Mouse (Mus musculus) midbrain, embryonic 10.5 days (tissue): ENCODE data around the gene Kctd11. TPM values are rescaled to one million over a fixed set of nuclear protein-coding genes. Genes with fewer than 3 reads are reported as not detected.
A peak's percentile ranks its signal among the peaks of the same experiment; 100 is the strongest.

Experiments
- DNase-seq: peaks from one replicate; pipeline ENCODE4 v3.0.0-alpha.2; 2017; ENCODE audit warnings: low spot score
- H3K27ac ChIP-seq: fragments of 300-500 bp; sonication (generic); replicated peaks from 2 replicates; pipeline ENCODE4 v1.5.1; 2016; ENCODE audit warnings: mild to moderate bottlenecking
- H3K27me3 ChIP-seq: fragments of 300-500 bp; sonication (generic); 2 replicates; pipeline ENCODE4 v1.6.1; 2016; ENCODE audit warnings: low read depth, mild to moderate bottlenecking; ENCODE audit not compliant: poor library complexity, severe bottlenecking
- H3K36me3 ChIP-seq: fragments of 300-500 bp; sonication (generic); 2 replicates; pipeline ENCODE4 v1.6.1; 2016; ENCODE audit warnings: mild to moderate bottlenecking, moderate library complexity
- H3K4me1 ChIP-seq: fragments of 300-500 bp; sonication (generic); 2 replicates; pipeline ENCODE4 v1.6.1; 2016
- H3K4me3 ChIP-seq: fragments of 300-500 bp; sonication (generic); 2 replicates; pipeline ENCODE4 v1.5.1; 2016; ENCODE audit warnings: mild to moderate bottlenecking, moderate library complexity
- H3K9me3 ChIP-seq: fragments of 300-500 bp; sonication (generic); replicated peaks from 2 replicates; pipeline ENCODE4 v1.6.1; 2016; ENCODE audit warnings: mild to moderate bottlenecking
- WGBS: fragments of 180-500 bp; shearing (Covaris S2); methylation state at CpG from one replicate; pipeline ENCODE4 v1.1.7; 2016; 5-methylcytosine and 5-hydroxymethylcytosine counted together
- microRNA-seq: library from miRNA; unstranded; fragments of <30 nt; microRNA quantifications from one replicate; pipeline ENCODE4, GENCODE M21; 2017
- polyA plus RNA-seq: library from polyadenylated mRNA; unstranded; fragments of >200 nt; fragmentation: Nextera tagmentation; extraction: Ambion mirVana; gene quantifications from 2 replicates; pipeline ENCODE4 v1.2.1, GENCODE M21; 2016

Kctd11 gene
- polyA plus RNA-seq, 1 experiment from 2014 or later: 7.0 TPM

- no peaks in the 10 kb centered on the region for H3K9me3 ChIP-seq
- peaks cover 44% of the 10 kb centered on the region for H3K27me3 ChIP-seq
- H3K4me3 ChIP-seq: peak overlapping the region; percentile 86
- peaks cover 72% of the 10 kb centered on the region for H3K4me1 ChIP-seq
- peak overlapping the region; percentile 93 for H3K27ac ChIP-seq
- 69% methylated on average over 8 of the region's 8 CpGs for whole genome bisulfite sequencing
- no peak for DNase-seq
- H3K36me3 ChIP-seq: peaks cover 45% of the 10 kb centered on the region
Measured at GRCm38 (mm10) chr11:69833554-69833953, 47.7 kb downstream of the Kctd11 start.

- no peak for DNase-seq
- H3K27ac ChIP-seq: no peak overlapping the region
- H3K9me3 ChIP-seq: peaks cover 4% of the 10 kb centered on the region; the same call in 1 of the 2 replicates
- peaks cover 17% of the 10 kb centered on the region for H3K27me3 ChIP-seq
- H3K4me1 ChIP-seq: peaks cover 32% of the 10 kb centered on the region
- 69% methylated on average over 5 of the region's 5 CpGs for WGBS
- peaks cover 90% of the 10 kb centered on the region for H3K36me3 ChIP-seq
- no peak overlapping the region for H3K4me3 ChIP-seq
Measured at GRCm38 (mm10) chr11:69828832-69829231, 52.4 kb downstream of the Kctd11 start.

Small RNA genes within 50 kb of the gene (microRNA-seq; reads per million reads assigned to microRNA genes)
- gene Mir6924: not detected

Other genes with a start within 250 kb of the Kctd11 start
- 36.2 and 39.1 TPM in 2 replicates for gene Fxr2, start 248.4 kb downstream of the Kctd11 start, polyA plus RNA-seq
- 0.16 TPM in 1 of 2 replicates, not detected in the other for gene Sox15, start 226.1 kb downstream of the Kctd11 start, polyA plus RNA-seq
- 85.1 and 86.2 TPM in 2 replicates for gene Mpdu1, start 218.8 kb downstream of the Kctd11 start, polyA plus RNA-seq
- gene Cd68, start 215.3 kb downstream of the Kctd11 start, polyA plus RNA-seq: 7.0 and 7.4 TPM in 2 replicates
- 710 and 716 TPM in 2 replicates for gene Eif4a1, start 209.0 kb downstream of the Kctd11 start, polyA plus RNA-seq
- gene Senp3, start 199.3 kb downstream of the Kctd11 start, polyA plus RNA-seq: 112 and 114 TPM in 2 replicates
- gene Tnfsf13, start 195.6 kb downstream of the Kctd11 start, polyA plus RNA-seq: 0.11 and 0.30 TPM in 2 replicates
- 1.2 and 1.4 TPM in 2 replicates for gene Tnfsf12, start 185.6 kb downstream of the Kctd11 start, polyA plus RNA-seq
- gene Tnfsfm13, start 185.3 kb downstream of the Kctd11 start, polyA plus RNA-seq: 1.0 and 1.3 TPM in 2 replicates
- gene Polr2a, start 122.8 kb downstream of the Kctd11 start, polyA plus RNA-seq: 25.6 and 32.2 TPM in 2 replicates
- 0.09 TPM in 1 of 2 replicates, not detected in the other for gene Slc35g3, start 119.4 kb downstream of the Kctd11 start, polyA plus RNA-seq
- gene Zbtb4, start 115.5 kb downstream of the Kctd11 start, polyA plus RNA-seq: 0.64 and 0.91 TPM in 2 replicates
- 1.1 TPM in 2 replicates for gene Chrnb1, start 85.5 kb downstream of the Kctd11 start, polyA plus RNA-seq
- 1.0 and 1.4 TPM in 2 replicates for gene Fgf11, start 79.5 kb downstream of the Kctd11 start, polyA plus RNA-seq
- gene Tmem102, start 75.8 kb downstream of the Kctd11 start, polyA plus RNA-seq: 0.90 and 0.99 TPM in 2 replicates
- not detected in 2 replicates for gene Gm39566, start 66.1 kb downstream of the Kctd11 start, polyA plus RNA-seq
- not detected in 2 replicates for gene Spem2, start 62.9 kb downstream of the Kctd11 start, polyA plus RNA-seq
- gene Spem1, start 59.2 kb downstream of the Kctd11 start, polyA plus RNA-seq: 0.12 and 0.19 TPM in 2 replicates
- 6.1 and 8.6 TPM in 2 replicates for gene Nlgn2, start 43.6 kb downstream of the Kctd11 start, polyA plus RNA-seq
- 345 and 346 TPM in 2 replicates for gene Tmem256, start 42.9 kb downstream of the Kctd11 start, polyA plus RNA-seq
- 70.4 and 81.8 TPM in 2 replicates for gene Plscr3, start 35.0 kb downstream of the Kctd11 start, polyA plus RNA-seq
- 0.41 and 0.44 TPM in 2 replicates for gene Tnk1, start 22.7 kb downstream of the Kctd11 start, polyA plus RNA-seq
- not detected in 2 replicates for gene Tmem95, start 3.4 kb downstream of the Kctd11 start, polyA plus RNA-seq
- gene Acap1, start 14.1 kb upstream of the Kctd11 start, polyA plus RNA-seq: 1.0 and 1.2 TPM in 2 replicates
- gene 2810408A11Rik, start 19.6 kb upstream of the Kctd11 start, polyA plus RNA-seq: 14.8 and 20.5 TPM in 2 replicates
- 12.8 and 14.3 TPM in 2 replicates for gene Neurl4, start 19.7 kb upstream of the Kctd11 start, polyA plus RNA-seq
- gene Gps2, start 32.5 kb upstream of the Kctd11 start, polyA plus RNA-seq: 98.4 and 111 TPM in 2 replicates
- gene Eif5a, start 40.6 kb upstream of the Kctd11 start, polyA plus RNA-seq: 2,258 and 2,701 TPM in 2 replicates
- 2.4 and 2.8 TPM in 2 replicates for gene Ybx2, start 54.4 kb upstream of the Kctd11 start, polyA plus RNA-seq
- 12.6 and 12.8 TPM in 2 replicates for gene Slc2a4, start 66.8 kb upstream of the Kctd11 start, polyA plus RNA-seq
- gene Cldn7, start 83.4 kb upstream of the Kctd11 start, polyA plus RNA-seq: 7.1 and 7.6 TPM in 2 replicates
- gene Ctdnep1, start 99.8 kb upstream of the Kctd11 start, polyA plus RNA-seq: 20.5 and 26.3 TPM in 2 replicates
- 151 and 155 TPM in 2 replicates for gene Elp5, start 101.1 kb upstream of the Kctd11 start, polyA plus RNA-seq
- gene Gabarap, start 109.7 kb upstream of the Kctd11 start, polyA plus RNA-seq: 409 and 454 TPM in 2 replicates
- 95.1 and 96.3 TPM in 2 replicates for gene Phf23, start 114.4 kb upstream of the Kctd11 start, polyA plus RNA-seq
- gene Dvl2, start 119.2 kb upstream of the Kctd11 start, polyA plus RNA-seq: 52.1 and 54.1 TPM in 2 replicates
- gene Acadvl, start 134.0 kb upstream of the Kctd11 start, polyA plus RNA-seq: 42.2 and 48.6 TPM in 2 replicates
- 16.6 and 23.8 TPM in 2 replicates for gene Dlg4, start 135.5 kb upstream of the Kctd11 start, polyA plus RNA-seq
- 0.58 and 0.73 TPM in 2 replicates for gene Asgr1, start 172.7 kb upstream of the Kctd11 start, polyA plus RNA-seq
- gene Asgr2, start 211.2 kb upstream of the Kctd11 start, polyA plus RNA-seq: not detected in 2 replicates
- 0.12 TPM in 1 of 2 replicates, not detected in the other for gene Mgl2, start 248.9 kb upstream of the Kctd11 start, polyA plus RNA-seq